Mouse (Mus musculus) T-helper 17 cell (primary cell): ENCODE measurements around the gene Nt5c3b.

Experiments
- in situ Hi-C, 2 experiments: fragments of 300-600 bp; cut with MboI, MseI; formaldehyde crosslinking; loops; 1 replicate in 1 of 2; 2 replicates in 1 of 2; pipeline ENCODE4 v1.15.1; 2025; ENCODE audit warnings: high pct_unique_total_duplicates in 2 of 2

Gene Nt5c3b

DNA sequence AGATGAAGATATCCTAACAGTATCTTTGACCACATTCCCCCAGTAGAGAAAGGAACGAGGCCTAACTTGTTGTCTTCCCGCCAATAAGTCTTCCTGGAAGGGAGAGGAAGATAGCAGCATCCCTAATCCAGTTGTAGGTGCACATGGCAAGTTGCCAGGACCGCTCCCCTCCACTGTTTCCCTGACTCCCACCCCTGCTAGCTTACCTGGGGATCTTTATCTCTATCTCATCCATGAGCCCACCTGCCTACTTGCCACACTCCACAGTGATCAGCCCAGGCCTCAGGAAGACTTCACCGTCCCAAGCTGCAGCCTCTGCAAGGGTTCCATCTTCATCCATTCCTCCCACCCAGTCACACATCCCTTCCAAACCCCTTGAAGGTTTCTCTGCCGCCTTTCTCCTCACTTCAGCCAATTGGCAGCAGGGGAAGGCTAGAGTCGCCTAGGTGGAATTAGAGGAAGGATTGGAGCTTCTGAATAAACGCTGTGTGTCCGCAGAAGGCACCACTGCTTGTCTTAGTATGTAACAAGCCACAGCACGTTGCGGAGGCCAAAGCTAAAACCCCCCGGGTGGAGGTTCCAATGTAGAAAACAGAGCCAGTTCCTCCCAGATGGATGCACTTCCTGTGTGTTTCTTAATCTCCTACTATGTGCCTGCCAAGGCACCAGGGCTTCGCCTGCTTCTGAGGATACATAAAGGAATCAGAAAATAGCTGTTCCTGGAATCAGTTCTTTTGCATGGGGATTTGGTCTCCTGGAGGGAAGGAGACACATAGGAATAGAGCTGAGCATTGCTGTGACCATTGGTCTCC, 41.7 kb downstream of the Nt5c3b start:
- in situ Hi-C loops = no loop called here

DNA sequence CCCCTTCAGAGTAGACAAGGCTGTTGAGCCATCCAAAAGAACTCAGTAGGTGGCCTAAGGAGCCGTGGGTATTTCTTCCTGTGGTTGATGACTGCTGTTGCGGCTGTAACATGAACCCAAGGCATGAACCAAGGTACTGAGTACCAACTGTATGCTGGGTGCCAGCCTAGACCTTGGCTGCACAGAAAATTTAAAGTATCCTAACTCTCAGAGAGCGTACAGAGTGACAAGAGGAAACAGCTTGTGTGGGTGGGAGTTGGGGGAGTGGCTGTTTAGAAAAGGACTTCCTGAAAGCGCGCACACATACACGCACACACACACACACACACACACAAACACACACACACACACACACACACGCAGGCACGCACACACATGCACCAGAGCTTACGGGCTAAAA, 42.3 kb downstream of the Nt5c3b start:
- in situ Hi-C loops = no loop called here

DNA sequence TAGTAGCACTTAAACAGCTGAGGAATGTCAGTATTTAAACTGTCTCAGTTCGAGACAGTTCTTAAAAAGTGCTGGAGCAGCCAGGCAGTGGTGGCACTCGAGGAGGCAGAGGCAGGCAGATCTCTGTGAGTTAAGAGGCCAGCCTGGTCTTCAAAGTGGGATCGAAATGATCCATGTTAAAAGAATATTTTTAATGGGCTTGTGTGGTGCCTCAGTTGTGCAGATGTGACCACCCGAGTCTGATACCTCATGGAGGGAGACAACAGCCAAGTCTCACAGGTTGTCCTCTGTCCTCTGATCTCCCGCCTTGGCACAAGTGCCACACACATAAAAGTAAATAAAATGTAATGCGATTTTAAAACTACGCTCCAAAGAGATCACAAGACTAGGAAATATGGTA, 43.1 kb downstream of the Nt5c3b start:
- in situ Hi-C loops = no loop called here

DNA sequence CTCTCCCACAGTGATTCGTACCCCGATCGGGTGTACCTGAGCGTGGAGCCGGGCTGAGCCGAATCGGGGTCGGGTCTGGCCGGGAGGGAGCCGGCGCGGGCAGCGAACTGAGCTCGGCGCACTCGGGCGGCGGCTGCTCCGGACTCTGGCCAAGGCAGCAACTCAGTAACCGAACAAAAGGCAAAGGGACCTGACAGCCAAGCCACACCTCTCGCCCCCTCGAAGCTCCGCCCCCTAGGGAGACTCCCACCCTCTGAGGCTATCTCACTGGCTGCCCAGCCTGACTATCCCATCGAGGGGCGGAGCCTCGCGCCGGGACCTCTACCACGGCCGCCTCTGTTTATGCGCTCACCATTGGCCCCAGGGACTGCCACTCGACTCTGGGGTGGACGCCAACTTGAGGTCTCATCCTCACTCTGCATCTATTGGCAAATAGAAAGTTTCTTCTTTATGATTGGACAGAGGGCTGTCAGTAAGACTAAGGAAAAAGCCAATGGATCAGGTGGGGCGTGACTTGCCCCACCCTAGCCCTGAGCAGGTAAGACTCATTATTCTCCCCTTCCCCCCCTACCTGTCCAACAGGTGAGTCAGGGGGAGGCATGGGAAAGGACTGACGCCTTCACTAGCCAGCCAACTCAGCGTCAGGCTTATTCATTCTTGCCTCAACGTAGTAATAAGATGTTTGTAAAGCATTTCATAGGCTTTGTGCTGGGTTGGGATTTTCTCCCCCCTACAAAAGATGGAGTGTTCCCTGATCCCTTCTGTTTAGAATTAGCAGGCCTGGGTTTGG, 43.8 kb downstream of the Nt5c3b start, which contains the start of gene Jup:
Gene Jup (minus strand): TSS at position 164 of the 790 bp plus-strand sequence.
- in situ Hi-C loops = no loop called here

DNA sequence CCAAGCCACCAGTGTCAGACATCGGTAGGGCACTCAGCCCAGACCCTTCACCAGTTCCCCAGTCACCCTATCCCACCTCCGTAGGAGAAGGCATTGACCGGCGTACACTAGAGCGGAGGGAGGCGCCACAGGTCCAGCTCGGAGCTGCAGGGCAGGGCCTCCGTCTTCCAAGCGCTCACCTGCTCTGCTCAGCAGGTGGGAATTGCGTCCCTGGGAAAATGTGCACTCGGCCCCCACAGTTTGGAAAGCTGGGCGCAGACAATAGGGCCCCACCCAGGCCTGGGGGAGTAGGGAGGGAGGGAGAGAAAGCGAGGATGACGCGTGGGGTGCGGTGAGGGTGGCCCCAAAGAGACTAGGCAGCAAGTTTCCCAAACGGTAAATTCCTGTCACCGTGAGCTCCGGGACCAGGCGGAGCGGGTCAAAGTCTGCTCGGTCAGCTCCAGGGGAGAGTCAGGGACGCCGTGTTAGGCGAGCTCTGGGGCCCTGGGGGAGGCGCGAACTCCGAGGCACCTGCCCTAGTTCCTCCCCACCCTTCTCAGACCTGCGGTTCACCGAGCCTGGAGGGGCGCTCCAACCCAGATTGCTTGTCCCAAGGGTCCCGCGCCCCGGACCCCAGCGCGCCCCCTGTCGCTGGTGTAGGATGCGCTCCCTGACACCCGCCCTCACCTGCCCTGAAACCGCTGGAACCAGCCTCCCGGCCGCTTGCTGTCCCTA, 44.6 kb downstream of the Nt5c3b start:
- in situ Hi-C loops = no loop called here

DNA sequence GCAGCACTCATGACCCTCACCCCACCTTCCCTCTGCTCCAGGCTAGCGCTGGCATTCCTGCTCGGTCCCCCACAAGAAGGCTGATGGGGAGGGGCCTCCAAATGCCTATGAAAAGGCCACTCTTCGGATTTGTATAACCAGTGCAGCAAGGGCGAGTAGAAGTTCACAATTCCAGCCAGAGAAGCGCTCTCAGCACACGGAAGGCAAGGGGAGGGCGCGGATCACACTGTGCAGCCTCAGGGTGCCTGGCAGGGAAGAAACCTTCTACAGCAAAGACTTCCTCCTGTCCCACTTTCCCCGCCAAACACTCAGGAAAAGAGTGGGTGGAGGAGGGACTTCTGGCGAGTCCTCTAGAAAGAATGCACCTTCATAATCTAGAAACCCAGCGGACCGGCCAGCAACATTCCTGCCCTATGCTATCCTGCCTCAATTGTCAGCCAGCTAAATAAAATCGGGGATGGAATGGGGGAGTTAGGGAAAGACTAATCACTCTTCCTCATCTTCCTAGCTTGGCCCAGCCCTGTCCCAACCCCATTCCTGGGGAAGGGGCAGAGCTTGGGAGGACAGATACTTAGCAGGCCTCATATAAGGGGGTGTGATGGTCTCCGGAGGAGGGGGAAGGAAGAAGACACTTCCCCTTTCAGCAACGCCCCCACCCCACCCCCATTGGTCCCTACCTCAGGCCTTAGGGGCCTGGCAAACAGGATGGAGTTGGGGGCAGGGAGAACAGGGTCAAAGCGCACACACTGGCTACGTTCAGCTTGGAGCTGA, 45.6 kb downstream of the Nt5c3b start:
- in situ Hi-C loops = no loop called here

DNA sequence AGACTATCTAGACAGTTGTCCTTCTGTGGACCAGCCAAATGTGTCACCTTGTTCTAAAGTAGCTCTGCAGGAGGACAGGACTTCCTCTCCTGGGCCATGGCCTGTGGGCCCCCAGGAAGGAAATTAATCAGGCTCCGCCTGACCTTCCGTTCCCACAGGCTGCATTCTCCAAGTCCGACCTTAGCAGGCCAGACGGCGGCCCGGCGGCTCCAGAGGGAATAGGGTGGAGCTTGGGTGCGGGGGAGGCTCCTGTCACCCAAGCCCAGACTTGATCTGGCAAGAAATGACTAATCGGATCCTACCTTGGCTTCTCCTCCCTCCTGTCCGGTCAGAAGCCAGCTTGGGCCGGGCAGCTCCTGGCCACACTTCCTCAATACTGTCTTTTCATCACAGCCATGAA, 46.4 kb downstream of the Nt5c3b start:
- in situ Hi-C loops = no loop called here

DNA sequence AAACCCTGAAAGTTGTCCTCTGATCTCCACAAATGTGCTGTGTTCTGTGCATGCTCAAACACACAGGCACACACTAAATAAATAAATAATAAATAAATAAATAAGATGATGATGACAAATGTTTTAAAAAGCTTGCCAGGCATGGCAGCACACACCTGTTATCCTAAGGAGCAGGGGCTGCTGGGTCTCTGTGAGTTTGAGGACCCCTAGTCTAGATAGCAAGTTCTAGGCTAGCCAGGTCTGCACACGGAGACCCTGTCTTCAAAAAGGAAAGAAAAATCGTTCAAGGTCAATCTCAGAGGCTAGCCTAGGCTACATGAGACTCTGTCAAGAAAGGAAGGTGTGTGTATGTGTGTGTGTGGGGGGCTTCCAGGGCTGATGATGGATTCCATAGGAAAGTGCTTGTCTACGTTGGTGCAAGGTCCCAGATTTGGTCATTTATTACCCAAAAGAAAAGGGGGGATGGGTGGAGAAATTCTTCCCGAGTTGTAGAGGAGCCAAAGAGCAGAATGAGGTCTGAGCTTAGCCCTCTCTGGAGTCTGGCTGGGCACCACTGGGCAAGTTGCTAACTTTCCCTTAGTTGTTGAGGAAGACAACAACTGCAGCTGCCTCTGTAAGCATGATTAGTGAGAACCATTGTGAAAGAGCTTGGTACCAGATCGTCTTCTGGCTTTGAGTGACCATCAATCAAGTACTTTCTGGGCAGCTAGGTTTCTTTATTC, 47.1 kb downstream of the Nt5c3b start:
- in situ Hi-C loops = no loop called here

DNA sequence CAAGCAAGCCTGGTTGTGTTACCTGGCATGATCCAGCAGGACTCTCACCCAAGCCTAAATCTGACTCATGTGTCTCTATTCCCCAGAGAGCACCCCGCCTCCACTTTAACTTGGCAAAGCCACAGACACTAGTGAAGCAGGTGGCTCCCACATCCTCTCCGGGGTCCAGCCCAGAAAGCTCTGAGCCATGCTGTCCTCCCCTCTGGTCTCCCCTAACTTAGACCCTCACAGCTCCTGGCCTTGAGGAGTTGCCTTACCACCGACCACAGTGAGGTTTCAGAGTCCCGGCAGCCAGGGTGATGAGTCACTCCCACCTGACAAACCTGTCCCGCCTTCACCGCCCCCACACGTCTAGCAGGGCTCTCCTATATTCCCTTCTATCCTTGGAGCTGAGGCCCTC, 47.9 kb downstream of the Nt5c3b start:
- in situ Hi-C loops = no loop called here

DNA sequence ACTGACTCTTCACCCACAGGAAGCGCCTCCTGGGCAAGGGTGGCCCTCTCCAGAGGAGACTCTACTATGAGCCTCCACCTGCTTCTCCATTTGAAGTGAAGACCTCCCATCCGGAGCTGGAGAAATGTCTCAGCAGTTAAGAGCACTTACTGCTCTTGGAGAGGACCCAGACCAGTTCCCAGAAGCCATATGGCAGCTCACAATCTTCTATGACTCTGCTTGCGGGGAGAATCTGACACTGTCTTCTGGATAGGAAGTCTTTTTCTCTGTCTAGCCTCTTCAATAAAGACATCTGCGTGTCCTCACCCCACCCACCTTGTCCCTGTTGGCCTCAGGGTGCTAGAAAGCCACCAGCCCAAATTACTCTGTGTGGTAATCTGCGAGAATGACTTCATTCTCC, 48.6 kb downstream of the Nt5c3b start:
- in situ Hi-C loops = no loop called here

DNA sequence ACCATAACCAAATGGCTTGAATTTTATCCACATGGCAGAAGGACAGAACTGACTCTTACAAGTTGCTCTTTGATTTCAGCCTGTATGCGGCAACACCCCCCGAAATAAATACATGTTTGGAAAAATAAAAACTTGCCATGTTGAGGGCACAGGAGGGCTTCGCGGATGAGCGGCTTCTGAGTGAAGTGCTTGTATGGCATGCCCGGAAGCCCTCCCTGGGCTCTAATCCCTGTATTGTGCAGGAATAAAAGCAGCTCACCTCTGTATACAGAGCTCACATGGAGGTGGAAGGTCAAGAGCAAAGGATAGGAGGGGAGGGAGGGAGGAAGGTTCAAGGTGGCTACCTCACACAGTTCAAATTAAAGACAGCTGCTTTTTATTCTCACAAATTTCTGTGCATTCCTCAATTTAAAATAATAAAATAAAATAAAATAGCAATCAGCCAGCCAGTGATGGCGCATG, 49.7 kb downstream of the Nt5c3b start:
- in situ Hi-C loops = no loop called here

DNA sequence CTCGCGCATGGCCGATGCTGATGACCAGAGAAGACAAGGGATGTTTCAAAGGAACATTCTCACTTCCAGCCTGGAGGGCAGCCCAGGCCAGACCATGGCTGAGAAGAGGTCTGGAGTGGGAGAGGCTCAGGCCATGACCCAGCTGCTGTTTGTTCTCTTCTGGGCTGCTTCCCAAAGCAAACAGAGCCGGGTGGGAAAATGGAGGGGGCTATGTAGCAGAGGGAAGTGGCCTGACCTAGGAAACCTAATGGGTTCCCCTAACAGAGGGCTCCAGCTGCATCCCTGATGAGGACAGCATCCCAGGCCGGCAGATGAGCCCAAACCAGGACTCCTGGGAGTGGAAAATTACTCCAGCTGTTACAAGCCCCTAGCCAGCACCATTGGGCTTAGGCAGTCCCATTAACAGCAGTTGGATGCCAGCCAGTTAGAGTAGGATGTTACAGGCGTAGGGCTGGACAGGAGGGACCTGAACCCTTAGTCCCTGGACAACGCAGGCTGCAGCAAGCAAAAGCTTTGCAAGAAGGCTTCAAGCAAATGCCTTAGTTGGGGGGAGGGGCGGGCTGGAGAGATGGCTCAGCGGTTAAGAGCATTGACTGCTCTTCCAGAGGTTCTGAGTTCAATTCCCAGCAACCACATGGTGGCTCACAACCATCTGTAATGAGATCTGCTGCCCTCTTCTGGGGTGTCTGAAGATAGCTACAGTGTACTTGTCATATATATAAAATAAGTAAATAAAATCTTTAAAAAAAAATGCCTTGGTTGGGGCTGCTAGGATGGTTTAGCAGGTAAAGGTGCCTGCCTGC, 50.3 kb downstream of the Nt5c3b start:
- in situ Hi-C loops = no loop called here

DNA sequence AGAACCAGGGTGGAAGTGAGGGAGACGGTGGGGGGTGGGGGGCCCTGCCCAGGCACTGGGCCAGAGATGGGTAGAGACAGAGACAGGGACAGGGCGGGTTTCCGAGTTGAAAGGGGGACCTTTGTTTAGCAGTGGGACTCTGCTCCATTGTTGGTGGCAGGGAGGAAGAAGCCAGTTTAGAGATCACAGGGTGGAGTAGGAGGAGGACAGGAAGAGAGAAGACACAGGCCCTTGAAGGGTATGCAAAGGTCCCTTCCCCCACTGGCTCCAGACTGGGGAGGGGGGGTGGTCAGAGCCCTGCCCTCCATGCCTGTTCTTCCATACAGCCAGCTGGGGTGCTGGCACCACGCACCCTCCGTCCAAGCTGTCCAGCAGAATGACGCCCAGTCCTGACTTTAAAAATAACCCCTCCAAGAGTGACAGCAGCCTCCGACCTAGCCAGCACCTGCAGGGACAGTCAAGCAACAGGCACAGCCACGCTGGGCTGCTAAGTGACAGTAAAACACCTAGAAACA, 51.6 kb downstream of the Nt5c3b start:
- in situ Hi-C loops = no loop called here

DNA sequence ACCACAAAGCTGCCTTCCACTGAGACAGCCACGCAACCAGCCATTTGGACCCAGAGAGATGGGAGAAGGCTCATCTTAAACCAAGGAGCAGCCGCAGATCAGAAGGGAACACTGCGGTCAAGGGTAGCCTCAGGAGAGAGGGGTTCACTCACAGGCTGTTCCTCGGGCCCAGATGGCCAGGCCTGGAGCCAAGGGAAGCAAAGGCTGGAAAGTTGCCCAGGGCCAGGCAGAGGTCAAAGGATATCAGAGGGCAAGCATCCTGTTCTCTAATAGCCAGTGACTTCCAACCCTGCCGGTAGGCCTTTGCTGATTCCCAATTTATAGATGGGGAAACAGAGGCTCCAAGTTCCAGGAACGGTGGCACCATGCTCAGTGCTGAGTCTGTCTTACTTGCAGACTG, 53.0 kb downstream of the Nt5c3b start:
- in situ Hi-C loops = no loop called here

DNA sequence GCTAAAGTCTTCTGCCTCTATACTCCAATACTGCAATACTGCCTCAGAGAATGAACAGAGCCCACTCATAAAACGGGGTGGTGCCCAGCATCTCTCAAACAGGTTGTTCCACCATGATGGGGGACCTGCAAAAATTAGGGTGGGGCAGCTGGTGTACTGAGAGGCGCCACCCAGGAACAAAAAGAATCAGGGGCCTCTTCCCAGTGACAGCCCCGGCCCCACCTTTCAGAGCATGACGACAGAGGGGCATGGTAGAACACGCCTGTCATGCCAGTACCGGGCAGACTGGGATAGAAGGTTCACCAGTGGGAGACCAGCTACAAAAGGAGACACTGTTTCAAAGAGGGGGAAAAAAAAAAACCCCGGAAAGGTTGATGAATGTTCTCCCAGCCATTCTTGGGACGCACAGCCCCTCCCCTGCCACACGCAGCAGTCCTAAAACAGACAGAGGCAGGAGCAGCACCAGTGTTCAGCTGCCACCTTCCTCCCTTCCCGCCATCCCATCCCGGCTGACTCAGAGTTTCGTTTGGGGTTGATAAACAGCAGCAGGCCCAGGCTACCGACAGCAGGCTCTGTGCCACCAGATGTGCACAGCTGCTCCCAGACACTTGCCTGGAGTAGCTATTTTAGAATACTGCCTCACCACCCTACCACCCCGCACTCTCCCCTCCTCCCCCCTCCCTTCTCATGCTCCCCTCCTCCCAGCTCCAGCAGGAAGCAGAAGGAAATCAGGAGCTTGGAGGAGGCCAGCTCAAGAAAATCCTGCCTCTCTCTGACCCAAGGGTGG, 53.8 kb downstream of the Nt5c3b start:
- in situ Hi-C loops = no loop called here

DNA sequence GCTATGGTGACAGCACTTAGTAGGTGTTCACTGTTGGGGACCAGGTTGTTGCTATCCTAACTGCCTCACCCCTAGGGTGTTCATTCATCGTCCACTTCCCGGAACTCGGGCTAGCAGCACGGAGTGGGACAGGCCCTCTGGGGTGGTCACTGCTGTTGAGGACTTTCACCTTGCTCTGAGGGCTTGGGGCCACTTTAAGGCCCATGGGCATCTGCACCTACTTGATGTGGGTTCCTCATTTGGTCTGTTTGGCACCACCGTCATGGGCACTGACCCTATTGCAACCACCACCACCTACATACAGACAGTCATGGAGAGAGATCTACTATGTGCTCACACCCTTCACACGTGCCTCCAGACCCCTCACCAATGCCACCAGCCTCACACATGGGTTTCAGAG, 54.5 kb downstream of the Nt5c3b start:
- in situ Hi-C loops = no loop called here

DNA sequence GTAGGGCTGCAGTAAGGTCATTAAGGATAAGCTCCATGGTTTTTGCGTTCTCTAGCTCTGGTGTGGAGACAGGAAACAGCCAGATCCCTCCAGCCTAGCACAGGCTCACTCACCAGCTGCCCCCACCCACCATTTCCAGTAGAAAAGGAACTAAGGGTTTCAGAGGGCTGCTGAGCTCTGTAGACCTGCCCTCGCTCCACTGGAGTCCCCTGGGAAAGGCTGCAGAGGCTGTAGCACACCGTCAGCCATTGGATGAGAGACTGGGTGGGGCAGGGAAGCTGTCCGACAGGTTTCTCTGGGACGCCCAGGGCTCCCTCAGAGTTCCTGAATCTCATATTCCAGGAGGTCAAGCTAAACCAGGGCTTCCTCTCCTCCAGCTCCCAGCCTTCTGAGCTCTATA, 55.0 kb downstream of the Nt5c3b start:
- in situ Hi-C loops = no loop called here

DNA sequence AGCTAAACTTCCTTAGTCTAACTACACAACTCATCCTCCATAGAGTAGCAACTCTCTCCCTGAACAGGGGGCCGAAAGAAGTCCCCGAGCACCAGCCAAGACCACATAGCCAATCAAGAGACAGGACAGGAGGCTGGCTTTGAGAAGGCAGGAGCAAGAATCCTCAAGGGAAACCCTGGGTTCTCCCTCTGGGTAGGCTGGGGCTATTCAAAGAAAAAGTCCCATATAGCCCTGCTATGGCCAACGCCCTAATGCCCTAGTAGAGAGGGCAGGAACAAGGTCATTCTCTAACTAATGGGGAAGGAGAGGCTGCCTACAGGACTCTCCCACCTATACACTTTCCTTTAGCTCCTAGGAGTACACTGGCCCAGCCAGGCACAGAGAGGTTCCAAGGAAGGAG, 56.6 kb downstream of the Nt5c3b start:
- in situ Hi-C loops = no loop called here

DNA sequence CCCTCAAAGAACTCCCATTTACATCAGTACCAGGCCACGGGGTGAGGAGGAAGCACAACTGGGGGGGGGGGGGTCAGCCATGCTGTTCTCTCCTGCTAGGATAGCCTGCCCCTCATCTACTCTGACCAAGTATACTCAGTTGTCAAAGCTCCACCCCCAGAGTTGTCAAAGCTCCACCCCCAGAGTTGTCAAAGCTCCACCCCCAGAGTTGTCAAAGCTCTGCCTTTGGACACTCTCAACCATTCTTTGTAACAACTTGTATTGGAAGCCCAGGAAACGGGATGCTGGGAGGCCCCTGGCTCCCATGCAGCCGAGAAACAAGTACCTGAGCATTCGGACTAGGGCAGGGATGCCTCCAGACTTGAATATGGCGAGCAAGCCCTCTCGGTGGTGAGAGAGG, 58.9 kb downstream of the Nt5c3b start:
- in situ Hi-C loops = no loop called here
